Mouse (Mus musculus) limb, embryonic 13.5 days (tissue): ENCODE data around the gene Tec. TPM values are rescaled to one million over a fixed set of nuclear protein-coding genes. Genes with fewer than 3 reads are reported as not detected.

Experiments used
- ATAC-seq: fragments of 200-750 bp; cut with Nextera tagmentation; 2 replicates; pipeline ENCODE4 v1.8.0; 2017; ENCODE audit warnings: low read depth, moderate number of reproducible peaks, moderate TSS enrichment; ENCODE audit not compliant: low FRiP score
- H3K27ac ChIP-seq: fragments of 300-500 bp; sonication (generic); 2 replicates; pipeline ENCODE4 v1.5.1; 2015; ENCODE audit warnings: inconsistent platforms, mild to moderate bottlenecking, moderate library complexity
- H3K27me3 ChIP-seq: fragments of 300-500 bp; sonication (generic); 2 replicates; pipeline ENCODE4 v1.6.1; 2015; ENCODE audit warnings: mild to moderate bottlenecking, inconsistent platforms
- H3K36me3 ChIP-seq: fragments of 300-500 bp; sonication (generic); 2 replicates; pipeline ENCODE4 v1.6.1; 2015; ENCODE audit warnings: inconsistent platforms, mild to moderate bottlenecking, moderate library complexity
- H3K4me1 ChIP-seq: fragments of 300-500 bp; sonication (generic); 2 replicates; pipeline ENCODE4 v1.6.1; 2015; ENCODE audit warnings: inconsistent platforms
- H3K4me2 ChIP-seq: fragments of 300-500 bp; sonication (generic); replicated peaks from 2 replicates; pipeline ENCODE4 v1.6.1; 2015; ENCODE audit warnings: inconsistent platforms, mild to moderate bottlenecking, moderate library complexity
- H3K4me3 ChIP-seq: fragments of 300-500 bp; sonication (generic); 2 replicates; pipeline ENCODE4 v1.5.1; 2015; ENCODE audit warnings: moderate library complexity, mild to moderate bottlenecking, inconsistent platforms
- H3K9ac ChIP-seq: fragments of 300-500 bp; sonication (generic); 2 replicates; pipeline ENCODE4 v1.6.1; 2015; ENCODE audit warnings: mild to moderate bottlenecking, inconsistent platforms
- H3K9me3 ChIP-seq: fragments of 300-500 bp; sonication (generic); 2 replicates; pipeline ENCODE4 v1.6.1; 2016; ENCODE audit warnings: inconsistent platforms
- WGBS: fragments of 180-500 bp; shearing (Covaris S2); methylation state at CpG from one replicate; pipeline ENCODE4 v1.1.7; 2015; 5-methylcytosine and 5-hydroxymethylcytosine counted together
- polyA plus RNA-seq: library from polyadenylated mRNA; unstranded; fragments of >200 nt; fragmentation: Nextera tagmentation; extraction: Ambion mirVana; gene quantifications from 2 replicates; pipeline ENCODE4 v1.2.1, GENCODE M21; 2015

Gene Tec
- polyA plus RNA-seq, 1 experiment from 2014 or later: 5.5 TPM

DNA sequence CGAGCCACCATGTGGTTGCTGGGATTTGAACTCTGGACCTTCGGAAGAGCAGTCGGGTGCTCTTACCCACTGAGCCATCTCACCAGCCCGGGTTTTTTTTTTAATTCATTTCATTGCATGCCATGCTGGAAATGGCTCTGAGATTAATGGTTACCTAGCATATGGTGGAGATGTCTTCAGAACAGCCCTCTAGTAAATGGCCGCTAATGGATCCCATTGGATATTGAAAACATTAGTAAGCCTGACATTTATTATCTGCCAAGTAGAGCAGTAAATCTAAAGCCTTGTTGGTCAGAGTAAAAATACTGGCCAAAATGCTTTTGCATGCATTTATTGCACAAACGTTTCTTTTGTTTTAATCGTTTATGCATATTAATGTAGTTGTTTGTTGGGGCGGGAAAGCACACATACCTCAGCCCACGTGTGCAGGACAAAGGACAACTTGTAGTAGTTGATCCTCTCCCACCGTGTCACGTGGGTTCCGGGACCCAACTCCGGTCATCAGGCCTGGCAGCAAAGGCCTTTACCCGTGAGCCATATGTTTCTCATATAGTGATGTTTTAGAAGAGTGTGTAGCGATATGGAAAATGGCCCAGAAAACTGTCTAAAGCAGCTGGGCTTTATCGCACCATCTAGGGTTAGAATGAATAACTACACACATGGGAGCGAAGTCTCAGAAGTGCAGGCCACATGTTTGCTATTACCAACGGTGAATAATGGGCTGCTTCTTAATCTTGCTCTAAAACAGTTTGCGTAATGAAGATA lies 18.4 kb upstream of the Tec start:
- H3K27me3 ChIP-seq: peaks cover 21% of the 10 kb centered on the region
- H3K4me2 ChIP-seq: peak overlapping the region; percentile 19; the same call in 1 of the 2 replicates
- no peak overlapping the region for H3K4me3 ChIP-seq
- H3K4me1 ChIP-seq: peaks cover 16% of the 10 kb centered on the region
- H3K9ac ChIP-seq: no peak overlapping the region
- no peak overlapping the region for H3K27ac ChIP-seq
- ATAC-seq: peak; percentile 57
- no peaks in the 10 kb centered on the region for H3K9me3 ChIP-seq
- 31% methylated on average over 19 of the region's 19 CpGs for WGBS
- no peaks in the 10 kb centered on the region for H3K36me3 ChIP-seq

DNA sequence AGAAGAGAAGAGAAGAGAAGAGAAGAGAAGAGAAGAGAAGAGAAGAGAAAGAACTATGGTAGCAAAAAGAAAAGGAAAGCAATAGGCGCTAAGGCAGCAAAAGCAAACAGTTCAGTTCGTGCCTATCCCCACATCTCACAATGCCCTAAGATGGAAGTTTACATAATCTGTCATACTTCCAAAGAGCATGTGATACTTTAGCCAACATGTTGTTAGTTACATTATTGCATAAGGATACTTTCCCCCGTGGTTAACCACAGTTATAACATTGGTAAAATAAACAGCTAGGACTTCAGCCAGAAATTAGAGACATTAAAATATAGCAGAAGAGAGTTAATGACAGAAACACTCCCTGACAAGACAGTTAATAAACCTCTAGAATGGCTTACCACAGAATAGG lies 15.4 kb upstream of the Tec start:
- Histone ChIP-seq H3K27me3 (peaks cover 32% of the 10 kb centered on the region), H3K4me2 (no peak overlapping the region), H3K4me1 (peaks cover 13% of the 10 kb centered on the region), H3K9me3 (no peaks in the 10 kb centered on the region), H3K36me3 (no peaks in the 10 kb centered on the region), H3K9ac (no peak overlapping the region), H3K4me3 (no peak overlapping the region), H3K27ac (no peak overlapping the region)
- whole genome bisulfite sequencing: 78% methylated on average over 3 of the region's 3 CpGs
- no peak for ATAC-seq

DNA sequence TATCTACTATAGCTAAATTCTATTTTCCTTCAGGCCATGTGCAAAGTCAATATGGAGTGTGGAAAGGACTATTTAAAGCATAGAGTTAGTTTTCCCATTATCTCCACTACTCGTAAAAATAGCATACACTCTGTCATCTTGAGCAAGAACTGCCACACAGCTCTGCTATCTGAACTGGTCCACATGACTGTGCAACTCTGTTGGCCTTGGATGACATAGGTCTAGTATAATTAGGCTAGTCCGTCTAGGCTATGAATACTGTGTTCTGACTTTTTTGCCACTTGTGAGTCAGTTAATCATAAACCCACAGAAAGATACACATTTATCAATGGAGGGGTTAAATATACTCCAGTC lies 14.1 kb upstream of the Tec start:
- Histone ChIP-seq H3K27ac (no peak overlapping the region), H3K4me3 (no peak overlapping the region), H3K36me3 (no peaks in the 10 kb centered on the region), H3K27me3 (peaks cover 40% of the 10 kb centered on the region), H3K9me3 (no peaks in the 10 kb centered on the region), H3K9ac (no peak overlapping the region), H3K4me1 (peaks cover 2% of the 10 kb centered on the region), H3K4me2 (no peak overlapping the region)
- 73% methylated on average over 2 of the region's 2 CpGs for WGBS
- no peak for ATAC-seq

DNA sequence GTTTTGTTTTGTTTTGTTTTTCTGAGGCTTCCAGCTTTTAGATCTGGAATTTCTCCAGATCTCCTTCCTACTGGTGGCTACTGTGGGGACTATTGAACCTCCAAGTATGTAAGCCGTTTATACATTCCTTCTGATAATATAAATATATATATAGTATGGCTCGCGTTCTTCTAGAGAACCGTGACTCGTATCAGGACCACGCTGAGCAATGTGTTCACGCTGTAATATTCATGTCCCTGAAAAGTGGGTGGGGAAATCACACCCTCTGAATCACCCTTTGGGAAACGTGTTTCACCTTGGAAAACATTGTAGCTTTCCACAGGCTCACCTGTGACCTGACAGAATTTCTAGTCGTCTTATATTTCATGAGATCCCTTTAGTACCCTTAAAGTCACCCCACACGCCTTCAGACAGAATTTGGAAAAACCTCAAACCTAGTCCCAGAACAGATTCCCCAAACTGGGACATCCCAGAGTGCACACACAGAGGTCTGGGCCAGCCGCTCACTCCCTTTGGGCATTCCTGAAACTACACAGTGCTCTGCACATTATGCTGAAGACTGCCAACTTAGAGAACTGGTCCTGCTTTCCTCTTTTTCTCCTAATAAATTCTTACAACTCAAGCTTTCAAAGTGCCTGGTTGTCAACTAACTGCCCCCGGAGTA lies 13.6 kb upstream of the Tec start:
- no peaks in the 10 kb centered on the region for H3K4me1 ChIP-seq
- peak; percentile 48; the same call in 1 of the 2 replicates for ATAC-seq
- H3K9me3 ChIP-seq: no peaks in the 10 kb centered on the region
- H3K27me3 ChIP-seq: peaks cover 43% of the 10 kb centered on the region
- no peak overlapping the region for H3K9ac ChIP-seq
- WGBS: 70% methylated on average over 12 of the region's 12 CpGs
- H3K4me2 ChIP-seq: no peak overlapping the region
- H3K27ac ChIP-seq: no peak overlapping the region
- no peak overlapping the region for H3K4me3 ChIP-seq
- no peaks in the 10 kb centered on the region for H3K36me3 ChIP-seq

DNA sequence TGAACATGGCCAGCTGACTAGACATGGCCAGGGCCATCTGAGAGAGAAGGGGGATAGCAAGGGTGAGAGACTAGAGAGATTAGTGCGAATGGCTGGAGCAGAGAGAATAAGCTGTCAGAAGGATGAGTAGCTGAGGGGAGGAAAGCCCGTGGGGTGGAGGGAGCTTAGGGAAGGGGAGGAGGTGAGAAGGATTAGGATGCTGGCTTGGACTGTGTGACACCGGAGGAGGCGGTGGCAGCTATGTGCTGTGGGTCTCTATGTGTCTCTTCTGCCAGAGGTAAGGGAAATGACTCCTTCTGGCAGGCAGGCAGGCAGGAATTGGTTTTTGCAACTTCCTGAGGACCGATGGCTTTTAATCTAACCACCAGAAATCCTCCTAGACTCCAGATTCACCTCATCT lies 11.5 kb upstream of the Tec start:
- Histone ChIP-seq H3K4me2 (no peak overlapping the region), H3K4me3 (no peak overlapping the region), H3K27ac (no peak overlapping the region), H3K9ac (no peak overlapping the region), H3K9me3 (no peaks in the 10 kb centered on the region), H3K4me1 (0 out of 2 replicates have a peak, but pooled peaks cover 6% of the 10 kb centered on the region), H3K36me3 (no peaks in the 10 kb centered on the region), H3K27me3 (peaks cover 54% of the 10 kb centered on the region)
- ATAC-seq: no peak
- WGBS: 33% methylated on average over 5 of the region's 5 CpGs

DNA sequence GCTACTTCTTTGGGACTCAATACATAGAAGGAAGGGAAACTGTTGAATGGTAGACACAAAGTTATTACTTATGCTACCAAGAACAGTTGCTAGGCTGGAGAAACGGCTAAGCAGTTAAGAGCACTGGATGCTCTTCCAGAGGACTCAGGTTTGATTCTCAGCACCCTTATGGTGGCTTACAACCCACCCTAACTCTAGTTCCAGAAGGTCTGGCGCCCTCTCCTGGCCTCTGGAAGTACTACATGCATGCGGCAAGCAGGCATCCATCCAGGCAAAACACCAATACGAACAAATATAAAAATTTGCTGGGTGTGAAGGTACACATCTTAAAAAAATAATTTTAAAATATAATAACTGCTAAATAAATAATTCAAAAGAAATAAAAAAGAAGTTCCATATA lies 2.8 kb upstream of the Tec start:
- no peak overlapping the region for H3K4me2 ChIP-seq
- peaks cover 14% of the 10 kb centered on the region for H3K4me1 ChIP-seq
- WGBS: 76% methylated on average over 4 of the region's 4 CpGs
- no peak overlapping the region for H3K9ac ChIP-seq
- H3K9me3 ChIP-seq: no peaks in the 10 kb centered on the region
- H3K27me3 ChIP-seq: peaks cover 60% of the 10 kb centered on the region
- H3K4me3 ChIP-seq: no peak overlapping the region
- H3K36me3 ChIP-seq: no peaks in the 10 kb centered on the region
- ATAC-seq: no peak
- no peak overlapping the region for H3K27ac ChIP-seq

DNA sequence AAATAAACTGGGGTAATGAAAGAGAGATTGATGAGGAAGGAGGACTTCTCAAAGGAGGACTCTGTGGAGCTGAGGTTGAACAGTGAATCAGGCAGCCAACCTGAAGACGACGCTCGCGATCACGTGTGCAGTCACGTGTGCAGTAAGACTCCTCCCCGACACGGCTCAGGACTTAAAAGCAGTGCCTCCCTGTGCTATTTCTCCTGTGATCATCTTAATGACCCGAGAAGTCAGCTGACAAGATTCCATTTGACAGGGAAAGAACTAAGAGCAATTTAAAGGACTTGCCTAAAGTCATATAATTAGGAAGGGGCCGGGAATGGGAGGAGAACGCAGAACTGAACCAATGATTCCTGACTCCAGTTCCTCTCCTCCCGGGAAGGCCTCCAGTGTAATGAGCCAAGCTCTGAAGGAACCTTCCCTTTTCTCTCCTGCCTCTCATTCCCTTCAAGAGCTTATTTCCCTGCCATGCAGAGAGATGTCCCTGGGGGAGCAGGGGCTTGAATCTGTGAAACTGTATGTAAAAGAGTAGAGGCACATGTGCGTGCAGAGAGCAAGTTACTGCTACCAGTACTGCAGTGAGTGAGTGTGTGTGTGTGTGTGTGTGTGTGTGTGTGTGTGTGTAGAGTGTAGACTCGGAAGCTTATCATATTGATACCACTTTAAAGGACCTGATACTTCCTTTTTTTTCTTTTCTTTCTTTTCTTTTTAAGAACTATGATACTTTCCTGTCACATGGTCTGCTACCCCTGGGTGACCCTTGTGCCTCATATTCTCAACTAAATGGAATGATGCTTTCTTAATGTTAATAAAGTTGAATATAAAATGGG lies 1.7 kb upstream of the Tec start:
- Histone ChIP-seq H3K27ac (no peak overlapping the region), H3K4me1 (peaks cover 12% of the 10 kb centered on the region), H3K27me3 (peaks cover 61% of the 10 kb centered on the region), H3K9ac (no peak overlapping the region), H3K9me3 (no peaks in the 10 kb centered on the region), H3K4me2 (no peak overlapping the region), H3K36me3 (no peaks in the 10 kb centered on the region), H3K4me3 (no peak overlapping the region)
- ATAC-seq: no peak
- WGBS: 61% methylated on average over 14 of the region's 14 CpGs

DNA sequence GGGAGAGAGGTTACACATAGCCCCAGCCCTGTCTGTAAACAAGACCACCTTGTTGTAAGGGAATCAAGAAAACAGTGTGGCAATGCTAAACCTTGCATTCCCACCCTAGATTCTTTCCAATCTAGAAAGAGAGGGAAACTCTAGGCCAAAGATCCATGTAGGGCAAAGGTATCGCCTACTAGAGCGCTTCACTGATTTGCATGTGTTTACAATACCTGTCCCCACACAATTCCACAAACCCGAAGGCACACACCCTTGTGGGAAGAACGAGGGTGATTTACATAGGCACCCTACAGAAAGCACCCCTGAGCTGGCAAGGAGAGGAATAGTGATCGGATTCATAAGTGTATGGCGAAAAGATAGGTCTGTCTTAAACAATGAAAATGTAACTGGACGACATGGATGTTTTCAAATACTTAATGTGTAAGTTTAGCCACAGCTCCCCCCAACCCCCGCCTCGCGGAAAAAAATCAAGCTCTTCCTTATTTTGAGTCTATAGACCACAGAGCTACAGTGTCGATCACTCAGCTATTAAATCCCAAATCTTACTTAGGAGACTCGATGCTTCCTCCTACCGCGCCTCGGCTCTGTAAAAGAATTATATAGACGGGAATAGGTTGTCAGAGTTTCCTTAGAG lies 1.1 kb downstream of the Tec start:
- peak overlapping the region; percentile 95 for H3K4me2 ChIP-seq
- 24% methylated on average over 16 of the region's 16 CpGs for WGBS
- no peaks in the 10 kb centered on the region for H3K9me3 ChIP-seq
- H3K27me3 ChIP-seq: peaks cover 56% of the 10 kb centered on the region
- peaks cover 12% of the 10 kb centered on the region for H3K4me1 ChIP-seq
- ATAC-seq: no peak
- H3K9ac ChIP-seq: no peak overlapping the region
- H3K27ac ChIP-seq: no peak overlapping the region
- H3K4me3 ChIP-seq: peak overlapping the region; percentile 59
- H3K36me3 ChIP-seq: no peaks in the 10 kb centered on the region

DNA sequence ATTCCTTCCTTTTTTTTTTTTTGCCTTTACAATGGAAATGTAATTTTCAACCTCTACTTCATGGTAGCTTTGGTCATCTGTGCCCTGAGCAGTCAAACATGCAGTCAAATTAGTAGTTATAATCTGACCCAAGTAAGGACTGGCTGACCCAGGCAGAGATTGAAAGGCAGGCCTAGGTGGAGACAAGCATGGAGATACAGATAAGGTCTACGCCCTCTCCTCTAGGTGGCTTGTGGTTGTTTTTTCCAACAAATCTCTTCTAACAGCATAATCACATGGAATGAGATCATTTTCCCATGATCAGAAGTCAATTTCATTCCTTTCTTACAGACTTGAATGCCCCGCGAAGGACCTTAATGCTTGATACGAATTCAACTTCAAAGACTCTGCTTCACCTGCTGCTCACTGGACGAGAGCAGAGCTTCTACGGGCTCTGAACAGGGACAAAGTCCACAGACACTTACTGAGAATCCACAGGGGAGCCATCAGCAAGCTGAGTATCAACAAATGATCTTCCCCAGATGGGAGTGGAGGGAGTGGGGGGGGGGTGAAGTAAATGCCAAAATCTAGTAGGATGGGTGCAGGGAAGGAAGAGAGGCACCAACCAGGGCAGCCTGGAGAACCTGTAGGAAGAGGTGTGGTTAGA lies 1.9 kb downstream of the Tec start:
- Histone ChIP-seq H3K4me3 (no peak overlapping the region), H3K27me3 (peaks cover 56% of the 10 kb centered on the region), H3K9ac (no peak overlapping the region), H3K36me3 (no peaks in the 10 kb centered on the region), H3K9me3 (no peaks in the 10 kb centered on the region), H3K4me2 (no peak overlapping the region), H3K4me1 (peaks cover 16% of the 10 kb centered on the region), H3K27ac (no peak overlapping the region)
- ATAC-seq: no peak
- WGBS: 63% methylated on average over 6 of the region's 6 CpGs

DNA sequence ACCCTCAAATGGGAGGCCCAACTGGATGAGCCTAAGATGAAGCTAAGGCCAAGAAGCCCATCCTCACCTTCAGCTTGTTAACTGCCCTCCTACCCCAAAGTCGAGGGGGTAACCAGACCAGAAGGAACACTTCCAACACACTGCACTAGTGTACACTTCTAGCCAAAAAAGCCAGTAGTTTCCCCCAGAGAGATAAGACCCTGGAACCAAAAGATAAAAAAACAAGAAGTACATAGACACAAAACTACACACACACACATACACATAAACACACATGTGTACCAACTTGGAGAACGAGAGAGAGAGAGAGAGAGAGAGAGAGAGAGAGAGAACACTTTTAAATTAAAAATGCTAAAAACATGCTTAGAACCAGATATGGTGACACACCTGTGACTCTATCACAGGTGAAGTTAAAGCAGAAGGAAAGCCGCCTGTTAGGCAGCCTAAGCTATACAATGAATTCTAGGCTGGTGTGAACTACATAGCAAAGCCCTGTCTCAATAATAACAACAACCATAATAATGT lies 3.6 kb downstream of the Tec start:
- 78% methylated on average over 3 of the region's 3 CpGs for WGBS
- H3K36me3 ChIP-seq: no peaks in the 10 kb centered on the region
- ATAC-seq: no peak

DNA sequence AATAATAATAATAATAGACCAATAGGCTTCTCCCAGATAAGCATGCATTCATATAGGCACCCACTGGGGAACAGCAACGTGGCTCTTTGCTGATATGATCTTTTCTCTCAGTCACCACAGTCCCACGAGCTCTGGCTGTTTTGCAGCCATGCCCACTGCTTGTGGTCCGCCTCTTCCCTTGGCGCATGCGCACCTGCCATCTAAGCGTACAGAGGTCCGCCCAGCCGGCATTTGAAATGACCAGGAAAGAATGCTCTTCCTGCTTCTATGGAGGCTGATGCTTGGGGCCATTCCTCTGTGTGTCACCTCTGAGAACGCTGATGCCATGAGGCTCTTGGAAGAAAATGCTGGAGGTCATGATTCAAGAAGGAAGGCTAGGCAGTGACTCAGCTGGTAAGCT lies 5.1 kb downstream of the Tec start:
- Histone ChIP-seq H3K4me1 (peaks cover 16% of the 10 kb centered on the region; the same call in 1 of the 2 replicates), H3K9me3 (peaks cover 11% of the 10 kb centered on the region; the same call in 1 of the 2 replicates), H3K27ac (no peak overlapping the region), H3K4me2 (no peak overlapping the region), H3K9ac (no peak overlapping the region), H3K4me3 (no peak overlapping the region), H3K27me3 (peaks cover 42% of the 10 kb centered on the region), H3K36me3 (no peaks in the 10 kb centered on the region)
- no peak for ATAC-seq
- WGBS: 90% methylated on average over 9 of the region's 9 CpGs

More for the DNA sequence above, 3.6 kb downstream of the Tec start:
- no peak overlapping the region for H3K27ac ChIP-seq
- H3K9ac ChIP-seq: no peak overlapping the region
- H3K4me1 ChIP-seq: peaks cover 16% of the 10 kb centered on the region
- peaks cover 51% of the 10 kb centered on the region for H3K27me3 ChIP-seq
- H3K4me2 ChIP-seq: no peak overlapping the region
- no peak overlapping the region for H3K4me3 ChIP-seq
- H3K9me3 ChIP-seq: peaks cover 3% of the 10 kb centered on the region; the same call in 1 of the 2 replicates
